Comparison of ENCODE assay signal across 8 mouse cellular contexts in genomic region chr3:121577032-121577591, GRCm38 (mm10). TPM values are rescaled to one million over a fixed set of nuclear protein-coding genes. Genes with fewer than 3 reads are reported as not detected.
DNase-seq lines count a peak whose midpoint lies in the region; ATAC-seq and TF ChIP-seq lines count a peak whose summit lies in the region.

No protein-coding gene starts in this region.

- peak; percentile 83 for ATAC-seq in lung, postnatal 0 days
- no peak for ATAC-seq in inflammation-experienced regulatory T-cells, adult 6 months

- no peak overlapping the region for H3K9ac ChIP-seq in lung, postnatal 0 days (replicated peaks; ENCODE audit: low read depth)

- no peaks in the 10 kb centered on the region for H3K4me1 ChIP-seq in lung, postnatal 0 days (ENCODE audit: insufficient read depth, low read depth, low read length)

- H3K27me3 ChIP-seq in lung, postnatal 0 days (replicated peaks; ENCODE audit: insufficient read depth, low read length): no peaks in the 10 kb centered on the region

- no peak overlapping the region for H3K4me3 ChIP-seq in lung, postnatal 0 days (ENCODE audit: low read depth, low read length)

- H3K36me3 ChIP-seq in lung, postnatal 0 days (ENCODE audit: insufficient read depth, low read length): no peaks in the 10 kb centered on the region

- TF ChIP-seq CTCF in lung, postnatal 0 days (IDR thresholded peaks at IDR 0.05): no peak

- intact Hi-C loops in gastrocnemius, postnatal 14 days (cut with DNase I; ENCODE audit: low total_unique reads): no loop called here

- no peak overlapping the region for H3K4me2 ChIP-seq in lung, postnatal 0 days (replicated peaks; ENCODE audit: low read depth, low read length)

- peak overlapping the region; percentile 70 for H3K27ac ChIP-seq in lung, postnatal 0 days (ENCODE audit: low read length)

- peak; percentile 71 for TF ChIP-seq EP300 in lung, postnatal 0 days (IDR thresholded peaks at IDR 0.05)

- WGBS in lung, postnatal 0 days: 23% methylated on average over 10 of the region's 10 CpGs

- H3K9me3 ChIP-seq in lung, postnatal 0 days (ENCODE audit: low read length): no peaks in the 10 kb centered on the region

- peak; percentile 73 for DNase-seq in 416B (ENCODE audit: low read depth)
- peak; percentile 90 for DNase-seq in adipocyte (ENCODE audit: low spot score)
- DNase-seq in gastrocnemius, postnatal 14 days: peak; percentile 72
- peak; percentile 30 for DNase-seq in kidney, adult 11 months
- peak; percentile 90 for DNase-seq in lung, postnatal 0 days (ENCODE audit: low spot score)
- no peak for DNase-seq in retina, embryonic 14.5 days (ENCODE audit: low spot score)
- DNase-seq in thymus, postnatal 0 days (ENCODE audit: low spot score): no peak

RNA-seq across cellular contexts. Expression of gene Slc44a3, which starts 44.9 kb away (rescaled TPM):
- under 1 TPM in 1 of 2 experiments, not detected in 1; 0.16 TPM for total RNA-seq in gastrocnemius, postnatal 14 days (2021)
- polyA plus RNA-seq in lung, postnatal 0 days (2015; fragmentation: Nextera tagmentation; extraction: Ambion mirVana): 45.4 and 48.7 TPM in 2 replicates
- not detected for polyA plus RNA-seq in inflammation-experienced regulatory T-cells, adult 6 months (2017; shearing (Covaris generic))
- 0.68 and 1.2 TPM in 2 replicates for polyA plus RNA-seq in thymus, postnatal 0 days (2015; fragmentation: Nextera tagmentation; extraction: Ambion mirVana)

Comparison
In these comparisons a context has a peak if more than half of its experiments do, and no peak if none do; other contexts are left out.
1. DNase-seq: peak in 416B (single experiment), adipocyte (single experiment), gastrocnemius, postnatal 14 days (single experiment), kidney, adult 11 months (single experiment) and lung, postnatal 0 days (single experiment); none in retina, embryonic 14.5 days (single experiment) and thymus, postnatal 0 days (single experiment).
2. RNA of gene Slc44a3, which starts 44.9 kb away (polyA plus RNA-seq): 45.4 to 48.7 TPM in lung, postnatal 0 days; 0.68 to 1.2 TPM in thymus, postnatal 0 days and not detected in inflammation-experienced regulatory T-cells, adult 6 months; every median in the first group is over 10 times any median in the second.